Mouse (Mus musculus) hindbrain, embryonic 12.5 days (tissue): Measurements from ENCODE around the gene Syndig1. TPM values are rescaled to one million over a fixed set of nuclear protein-coding genes. Genes with fewer than 3 reads are reported as not detected.
A peak's percentile ranks its signal among the peaks of the same experiment; 100 is the strongest.

Source experiments
- ATAC-seq: fragments of 200-750 bp; cut with Nextera tagmentation; 2 replicates; pipeline ENCODE4 v1.8.0; 2017; ENCODE audit warnings: moderate TSS enrichment; ENCODE audit not compliant: low FRiP score
- H3K27ac ChIP-seq: fragments of 300-500 bp; sonication (generic); 2 replicates; pipeline ENCODE4 v1.5.1; 2016; ENCODE audit warnings: mild to moderate bottlenecking
- H3K27me3 ChIP-seq: fragments of 300-500 bp; sonication (generic); 2 replicates; pipeline ENCODE4 v1.6.1; 2016; ENCODE audit warnings: mild to moderate bottlenecking
- H3K36me3 ChIP-seq: fragments of 300-500 bp; sonication (generic); 2 replicates; pipeline ENCODE4 v1.6.1; 2016; ENCODE audit warnings: mild to moderate bottlenecking
- H3K4me1 ChIP-seq: fragments of 300-500 bp; sonication (generic); 2 replicates; pipeline ENCODE4 v1.6.1; 2016
- H3K4me2 ChIP-seq: fragments of 300-500 bp; sonication (generic); replicated peaks from 2 replicates; pipeline ENCODE4 v1.6.1; 2016; ENCODE audit warnings: mild to moderate bottlenecking
- H3K4me3 ChIP-seq: fragments of 300-500 bp; sonication (generic); 2 replicates; pipeline ENCODE4 v1.5.1; 2016; ENCODE audit warnings: mild to moderate bottlenecking
- H3K9ac ChIP-seq: fragments of 300-500 bp; sonication (generic); 2 replicates; pipeline ENCODE4 v1.6.1; 2016; ENCODE audit warnings: mild to moderate bottlenecking, moderate library complexity
- H3K9me3 ChIP-seq: fragments of 300-500 bp; sonication (generic); replicated peaks from 2 replicates; pipeline ENCODE4 v1.6.1; 2016; ENCODE audit warnings: mild to moderate bottlenecking
- WGBS: fragments of 180-500 bp; shearing (Covaris S2); methylation state at CpG from one replicate; pipeline ENCODE4 v1.1.7; 2016; 5-methylcytosine and 5-hydroxymethylcytosine counted together
- polyA plus RNA-seq: library from polyadenylated mRNA; unstranded; fragments of >200 nt; fragmentation: Nextera tagmentation; extraction: Ambion mirVana; gene quantifications from 2 replicates; pipeline ENCODE4 v1.2.1, GENCODE M21; 2016

The Syndig1 gene
- 13.4 and 16.0 TPM in 2 replicates for polyA plus RNA-seq

DNA sequence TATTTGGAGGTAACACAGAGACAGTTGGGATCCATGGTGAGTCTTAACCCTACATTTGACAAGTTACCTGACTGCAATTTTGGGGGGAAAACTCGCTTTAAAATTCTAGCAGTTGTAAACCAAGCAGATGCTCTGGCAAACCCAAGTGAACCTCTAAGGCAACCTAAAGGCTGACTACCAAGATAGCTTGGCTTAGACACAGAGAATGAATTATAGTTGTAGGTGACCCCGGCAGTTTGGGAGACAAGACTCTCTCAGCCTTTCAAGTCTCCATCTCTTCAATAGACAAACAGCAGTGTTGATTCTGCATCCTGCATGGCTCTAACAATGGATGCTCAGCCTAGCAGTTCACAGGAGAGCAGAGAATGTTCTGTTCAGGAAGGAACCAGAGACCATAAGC is at the start of gene Syndig1:
Gene Syndig1 (plus strand): TSS at position 301 of the 400 bp plus-strand sequence.
- Histone ChIP-seq H3K4me3 (peak within 1 kb of the TSS; percentile 65), H3K27ac (no peak within 1 kb of the TSS), H3K27me3 (peaks cover 43% of the 10 kb centered on the region), H3K9me3 (no peaks in the 10 kb centered on the region), H3K9ac (peak within 1 kb of the TSS; percentile 78; the same call in 1 of the 2 replicates), H3K4me1 (peaks cover 13% of the 10 kb centered on the region), H3K4me2 (peak within 1 kb of the TSS; percentile 98), H3K36me3 (no peaks in the 10 kb centered on the region)
- 80% methylated on average over 2 of the region's 2 CpGs for WGBS
- no peak for ATAC-seq

DNA sequence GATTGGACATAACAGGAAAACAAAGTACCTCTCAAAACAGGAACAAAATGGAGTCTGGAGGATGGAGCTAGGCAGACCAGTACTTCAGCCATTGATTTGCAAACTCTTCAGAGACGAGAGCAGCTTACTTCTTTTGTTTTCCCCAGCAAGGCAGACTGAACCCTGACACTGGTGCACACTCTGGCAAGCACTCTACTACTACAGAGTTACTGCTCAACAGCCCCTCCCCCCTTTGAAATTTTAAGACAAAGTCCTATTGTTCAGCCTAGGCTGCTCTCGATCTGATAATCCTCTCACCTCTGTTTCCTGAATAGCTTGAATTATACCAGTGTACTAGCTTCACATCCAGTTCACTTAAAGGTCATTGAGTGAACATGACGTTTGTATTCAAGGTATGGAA is 30.4 kb upstream of the Syndig1 start:
- ATAC-seq: peak; percentile 71
- 17% methylated on average over 3 of the region's 3 CpGs for WGBS
- no peaks in the 10 kb centered on the region for H3K9me3 ChIP-seq
- no peak overlapping the region for H3K27ac ChIP-seq
- no peaks in the 10 kb centered on the region for H3K27me3 ChIP-seq
- no peak overlapping the region for H3K4me3 ChIP-seq
- no peaks in the 10 kb centered on the region for H3K4me1 ChIP-seq
- H3K4me2 ChIP-seq: no peak overlapping the region
- no peaks in the 10 kb centered on the region for H3K36me3 ChIP-seq
- H3K9ac ChIP-seq: no peak overlapping the region

DNA sequence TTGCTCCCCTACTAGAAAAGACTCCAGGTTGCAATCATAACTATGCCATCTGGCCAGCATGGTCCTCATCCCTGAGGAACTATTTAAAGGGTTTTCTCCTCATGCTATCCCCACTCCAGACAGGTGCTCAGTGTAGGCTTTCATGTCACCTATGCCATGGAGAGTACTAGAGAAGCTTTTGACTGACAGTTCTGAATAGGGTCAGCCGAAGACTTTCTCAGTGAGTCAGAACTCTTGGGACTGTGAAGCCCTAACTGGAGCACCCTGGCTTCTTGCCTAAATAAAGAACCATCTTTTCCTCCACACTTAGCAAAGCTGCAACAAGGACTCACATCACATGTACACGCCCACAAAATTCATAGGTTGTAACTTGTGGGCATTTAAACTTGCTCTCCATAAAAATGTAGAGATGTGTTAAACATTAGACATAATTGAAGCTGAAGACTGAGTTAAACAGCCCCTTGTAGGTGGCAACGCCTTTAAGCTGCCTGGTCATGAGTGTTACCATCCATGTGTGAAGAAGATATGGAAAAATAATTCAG is 24.3 kb upstream of the Syndig1 start:
- Histone ChIP-seq H3K9ac (no peak overlapping the region), H3K27ac (no peak overlapping the region), H3K36me3 (no peaks in the 10 kb centered on the region), H3K4me2 (no peak overlapping the region), H3K4me1 (no peaks in the 10 kb centered on the region), H3K9me3 (no peaks in the 10 kb centered on the region), H3K4me3 (no peak overlapping the region), H3K27me3 (no peaks in the 10 kb centered on the region)
- WGBS: 85% methylated on average over 3 of the region's 3 CpGs
- ATAC-seq: no peak

DNA sequence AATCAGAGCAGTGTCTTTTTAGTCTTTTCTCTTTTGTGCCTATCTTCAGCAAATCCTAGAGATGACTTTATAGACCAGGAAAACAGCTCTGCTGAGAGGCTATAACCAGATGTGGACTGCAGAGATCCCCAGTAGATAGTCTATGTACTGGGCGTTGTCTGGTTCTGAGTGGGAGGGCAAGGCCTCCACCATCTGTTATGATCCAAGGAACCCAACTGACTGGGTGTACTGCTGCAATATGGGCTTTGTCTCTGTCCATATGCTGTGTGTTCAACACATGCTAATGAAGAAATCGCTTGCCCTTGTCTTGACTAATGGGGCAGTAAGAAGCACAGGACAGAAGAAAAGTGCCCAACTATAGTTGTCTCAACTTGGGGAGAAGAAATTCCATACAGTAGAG is 23.8 kb upstream of the Syndig1 start:
- no peak for ATAC-seq
- H3K9me3 ChIP-seq: no peaks in the 10 kb centered on the region
- no peak overlapping the region for H3K9ac ChIP-seq
- WGBS: 81% methylated on average over 2 of the region's 2 CpGs
- no peak overlapping the region for H3K27ac ChIP-seq
- no peaks in the 10 kb centered on the region for H3K36me3 ChIP-seq
- no peak overlapping the region for H3K4me2 ChIP-seq
- no peaks in the 10 kb centered on the region for H3K27me3 ChIP-seq
- no peak overlapping the region for H3K4me3 ChIP-seq
- H3K4me1 ChIP-seq: no peaks in the 10 kb centered on the region

DNA sequence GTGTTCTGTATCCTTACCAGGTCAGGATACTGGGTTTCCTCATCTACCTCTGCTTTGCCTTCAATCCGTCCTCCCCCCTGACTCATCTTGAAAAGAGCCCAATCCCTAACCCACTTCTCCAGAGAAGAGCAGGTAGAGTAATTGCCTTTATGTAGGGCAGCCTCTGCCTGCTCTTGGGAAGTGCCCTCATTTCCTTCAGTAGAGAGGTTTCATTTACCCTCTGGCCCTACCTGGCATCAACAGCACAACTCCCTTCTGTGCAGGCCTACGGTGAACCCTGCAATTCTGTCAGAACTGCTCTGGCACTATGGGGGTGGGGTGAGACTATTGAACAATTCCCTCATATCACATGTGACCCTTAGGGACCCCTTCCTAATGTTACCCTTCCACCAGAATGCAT is 16.1 kb upstream of the Syndig1 start:
- Histone ChIP-seq H3K9me3 (no peaks in the 10 kb centered on the region), H3K27ac (no peak overlapping the region), H3K4me1 (no peaks in the 10 kb centered on the region), H3K4me3 (no peak overlapping the region), H3K27me3 (no peaks in the 10 kb centered on the region), H3K9ac (no peak overlapping the region), H3K36me3 (no peaks in the 10 kb centered on the region), H3K4me2 (no peak overlapping the region)
- WGBS: 74% methylated on average over 2 of the region's 2 CpGs
- ATAC-seq: no peak

DNA sequence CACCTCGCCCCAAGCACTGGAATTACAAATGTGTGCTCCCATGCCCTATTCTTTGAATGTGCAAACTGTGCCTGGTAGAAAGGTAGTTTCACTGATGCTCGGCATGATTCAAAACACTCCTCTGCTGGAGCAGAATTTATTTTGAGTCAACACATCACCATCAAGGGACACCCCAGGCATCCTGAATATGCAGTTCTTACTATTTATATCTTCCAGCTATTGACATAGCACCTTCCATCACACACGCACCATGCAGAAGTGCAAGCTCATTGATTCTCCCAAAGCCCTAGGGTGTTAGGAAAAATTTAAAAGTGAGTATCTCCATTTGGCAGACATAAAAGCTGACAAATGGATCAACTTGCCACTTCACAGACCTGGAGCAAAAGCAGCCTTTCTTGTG is 10.6 kb upstream of the Syndig1 start:
- no peak for ATAC-seq
- H3K9ac ChIP-seq: no peak overlapping the region
- H3K9me3 ChIP-seq: no peaks in the 10 kb centered on the region
- no peaks in the 10 kb centered on the region for H3K4me1 ChIP-seq
- H3K27me3 ChIP-seq: no peaks in the 10 kb centered on the region
- no peak overlapping the region for H3K4me3 ChIP-seq
- no peak overlapping the region for H3K4me2 ChIP-seq
- no peak overlapping the region for H3K27ac ChIP-seq
- no peaks in the 10 kb centered on the region for H3K36me3 ChIP-seq
- WGBS: 72% methylated on average over 3 of the region's 3 CpGs

DNA sequence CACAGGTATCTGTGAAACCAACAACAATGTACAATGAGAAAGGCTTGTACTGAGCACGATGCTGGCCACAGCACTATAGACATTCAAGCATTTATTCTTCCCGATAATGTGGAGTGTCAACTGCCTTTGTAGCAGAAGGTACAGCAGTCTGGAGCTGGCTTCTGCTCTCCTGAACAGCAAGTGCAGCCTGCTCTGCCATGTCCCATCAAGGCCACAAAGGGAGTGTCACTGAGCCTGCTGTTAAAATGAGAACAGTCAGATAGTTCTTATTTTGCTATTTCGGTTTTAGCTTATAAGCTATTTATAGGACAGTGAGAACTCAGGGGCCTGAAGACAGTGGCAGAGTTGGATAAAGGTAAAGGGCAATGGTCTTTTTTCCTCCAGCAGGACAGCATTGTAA is 9.3 kb upstream of the Syndig1 start:
- no peak overlapping the region for H3K4me2 ChIP-seq
- 88% methylated on average over 3 of the region's 3 CpGs for WGBS
- no peaks in the 10 kb centered on the region for H3K27me3 ChIP-seq
- ATAC-seq: no peak
- no peak overlapping the region for H3K27ac ChIP-seq
- no peak overlapping the region for H3K9ac ChIP-seq
- no peaks in the 10 kb centered on the region for H3K9me3 ChIP-seq
- no peak overlapping the region for H3K4me3 ChIP-seq
- no peaks in the 10 kb centered on the region for H3K36me3 ChIP-seq
- no peaks in the 10 kb centered on the region for H3K4me1 ChIP-seq

DNA sequence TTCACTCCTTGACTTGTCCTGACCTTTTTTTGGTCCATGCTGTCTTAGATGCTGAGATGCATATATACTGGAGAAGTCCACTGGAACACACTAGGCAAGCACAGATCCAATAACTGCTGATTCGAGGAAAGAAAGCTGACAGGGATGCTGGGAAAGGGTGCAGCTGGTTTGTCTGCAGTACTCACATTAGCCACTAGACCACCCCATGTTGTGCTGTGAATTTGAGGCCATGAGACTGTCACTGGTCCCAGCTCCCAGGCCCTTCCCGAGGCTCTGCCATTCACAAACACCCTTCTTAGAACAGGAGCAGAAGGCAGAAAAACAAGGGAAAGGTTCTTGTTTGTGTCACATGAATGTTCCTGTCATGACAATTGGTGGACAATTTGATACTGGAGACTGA is 8.8 kb upstream of the Syndig1 start:
- Histone ChIP-seq H3K4me2 (no peak overlapping the region), H3K4me1 (no peaks in the 10 kb centered on the region), H3K36me3 (no peaks in the 10 kb centered on the region), H3K9ac (no peak overlapping the region), H3K9me3 (no peaks in the 10 kb centered on the region), H3K4me3 (no peak overlapping the region), H3K27me3 (no peaks in the 10 kb centered on the region), H3K27ac (no peak overlapping the region)
- no peak for ATAC-seq
- 30% methylated on average over 2 of the region's 2 CpGs for WGBS

DNA sequence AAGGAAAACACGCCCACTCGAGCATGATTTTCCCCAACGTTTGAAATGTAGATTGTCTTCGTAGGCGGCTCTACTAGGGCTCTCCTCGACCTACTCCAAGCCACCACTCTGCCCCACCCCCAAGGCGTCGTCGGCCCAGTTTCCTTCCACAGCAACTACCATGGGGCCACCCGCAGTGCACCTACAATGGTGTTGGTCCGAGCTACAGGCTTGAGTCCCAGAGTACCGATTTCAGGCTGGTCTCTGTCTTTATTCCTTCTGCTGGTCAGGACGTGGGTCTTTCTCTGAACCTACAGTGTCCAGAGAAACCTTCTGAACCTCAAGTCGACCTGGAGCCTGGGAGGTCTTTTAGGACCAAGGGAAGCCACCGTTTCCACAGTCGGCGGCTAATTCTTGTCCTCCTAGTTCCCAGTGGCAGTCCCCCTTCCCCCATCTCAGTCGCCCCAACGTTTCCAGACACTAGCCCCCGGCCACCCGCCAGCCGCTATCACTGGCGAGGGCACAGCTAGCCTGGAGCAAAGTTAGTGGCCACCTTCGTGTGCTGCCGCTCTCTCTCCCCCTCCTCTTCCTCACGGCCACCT is 1.0 kb downstream of the Syndig1 start:
- H3K4me1 ChIP-seq: peaks cover 13% of the 10 kb centered on the region
- H3K9me3 ChIP-seq: no peaks in the 10 kb centered on the region
- WGBS: 2% methylated on average over 25 of the region's 26 CpGs
- no peak overlapping the region for H3K27ac ChIP-seq
- ATAC-seq: peak; percentile 31
- H3K4me3 ChIP-seq: peak overlapping the region; percentile 65
- peak overlapping the region; percentile 98 for H3K4me2 ChIP-seq
- H3K9ac ChIP-seq: peak overlapping the region; percentile 78
- peaks cover 43% of the 10 kb centered on the region for H3K27me3 ChIP-seq
- H3K36me3 ChIP-seq: no peaks in the 10 kb centered on the region

DNA sequence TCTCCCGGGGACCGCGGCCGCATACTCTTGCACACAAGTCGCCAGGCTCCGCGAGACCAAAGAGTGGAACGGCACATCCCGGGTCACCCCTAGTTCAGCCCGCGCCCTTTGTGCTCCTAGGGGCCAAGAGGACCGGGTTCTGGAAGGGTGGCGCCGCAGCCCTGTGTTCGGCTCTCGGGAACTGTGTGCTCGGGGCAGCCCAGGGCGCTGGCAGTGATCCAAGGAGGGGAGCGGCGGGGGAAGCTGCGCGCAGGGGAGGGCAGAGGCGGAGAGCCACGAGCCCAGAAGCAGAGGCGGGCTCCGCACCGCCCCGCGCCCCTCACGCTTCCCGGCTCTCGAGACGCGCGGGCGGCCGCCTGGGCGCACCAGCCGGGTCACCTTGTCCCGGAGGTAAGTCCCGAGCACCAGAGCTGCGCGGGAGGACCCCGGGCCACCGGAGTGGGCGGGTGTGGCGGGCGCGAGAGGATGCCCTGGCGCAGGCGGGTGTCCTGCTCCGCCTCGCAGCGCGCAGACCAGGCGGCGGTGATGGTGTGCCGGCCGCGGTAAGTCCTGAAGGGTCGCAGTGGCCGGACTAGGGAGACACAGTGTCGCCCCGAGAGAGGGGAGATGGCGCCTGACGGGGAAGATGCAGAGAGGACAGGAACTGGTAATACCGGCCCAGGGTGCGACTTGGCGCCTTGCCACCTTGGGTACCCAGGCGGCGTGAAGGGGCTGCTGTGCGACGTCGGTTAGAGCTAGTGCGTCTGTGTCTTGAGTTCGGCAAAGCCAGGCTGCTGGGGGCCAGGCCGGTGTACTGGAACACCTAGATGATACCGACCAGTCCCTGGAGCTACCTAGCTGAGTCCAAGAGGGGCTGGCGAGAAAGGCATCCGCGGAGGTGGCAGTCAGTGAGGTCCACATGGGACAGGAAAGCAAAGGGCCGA is 1.8 kb downstream of the Syndig1 start, which contains the start of gene C530025M09Rik:
Gene C530025M09Rik (minus strand): TSS at position 678 of the 923 bp plus-strand sequence.
- Histone ChIP-seq H3K27me3 (peaks cover 43% of the 10 kb centered on the region), H3K27ac (no peak within 1 kb of the TSS), H3K9me3 (no peaks in the 10 kb centered on the region), H3K4me3 (peak within 1 kb of the TSS; percentile 65), H3K4me2 (peak within 1 kb of the TSS; percentile 98), H3K9ac (peak within 1 kb of the TSS; percentile 78), H3K4me1 (peaks cover 13% of the 10 kb centered on the region), H3K36me3 (no peaks in the 10 kb centered on the region)
- WGBS: under 1% methylated on average over 77 of the region's 82 CpGs
- ATAC-seq: peak; percentile 93

DNA sequence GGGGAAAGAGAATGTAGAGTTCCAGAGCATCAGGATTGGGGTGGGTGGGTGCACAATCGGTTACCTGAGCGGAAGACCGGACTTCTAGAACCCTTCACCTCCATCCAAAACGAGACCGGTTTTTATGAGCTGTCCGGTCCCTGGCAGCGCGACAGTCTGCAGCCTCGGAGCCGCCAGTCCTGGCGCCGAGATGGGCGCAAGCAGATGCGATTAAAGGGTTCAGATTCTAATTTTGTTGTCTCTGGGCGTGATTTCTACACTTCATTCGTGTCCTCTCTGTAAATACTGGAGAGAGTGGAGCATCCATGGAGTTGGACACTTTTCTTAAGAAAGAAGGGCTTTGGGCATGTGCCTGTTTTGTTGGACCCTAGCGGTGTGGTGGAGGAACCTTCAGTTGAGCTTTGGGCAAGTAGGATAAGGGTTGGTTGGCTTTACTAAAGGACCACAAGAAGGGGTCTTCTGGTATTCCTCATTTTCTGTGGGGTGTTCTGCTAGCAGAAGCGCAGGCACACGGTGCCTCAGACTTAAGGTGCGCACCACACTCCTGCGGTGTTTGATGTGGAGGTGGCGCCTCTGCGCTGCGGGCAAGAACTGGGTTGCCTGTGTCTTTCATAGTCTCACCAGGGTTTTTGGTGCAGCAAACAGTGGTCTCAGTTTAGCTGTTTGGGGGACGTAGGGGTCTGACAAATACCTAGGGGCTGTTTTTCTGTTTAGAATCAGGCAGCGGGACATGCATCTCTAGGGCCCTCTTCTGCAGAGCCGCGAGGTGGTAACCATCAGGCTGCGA is 2.6 kb downstream of the Syndig1 start:
- Histone ChIP-seq H3K4me1 (peaks cover 13% of the 10 kb centered on the region), H3K27ac (no peak overlapping the region), H3K4me2 (peak overlapping the region; percentile 98), H3K27me3 (peaks cover 43% of the 10 kb centered on the region), H3K36me3 (no peaks in the 10 kb centered on the region), H3K9me3 (no peaks in the 10 kb centered on the region), H3K9ac (peak overlapping the region; percentile 78; the same call in 1 of the 2 replicates), H3K4me3 (peak overlapping the region; percentile 65)
- peak; percentile 9; the same call in 1 of the 2 replicates for ATAC-seq
- WGBS: 2% methylated on average over 29 of the region's 29 CpGs

DNA sequence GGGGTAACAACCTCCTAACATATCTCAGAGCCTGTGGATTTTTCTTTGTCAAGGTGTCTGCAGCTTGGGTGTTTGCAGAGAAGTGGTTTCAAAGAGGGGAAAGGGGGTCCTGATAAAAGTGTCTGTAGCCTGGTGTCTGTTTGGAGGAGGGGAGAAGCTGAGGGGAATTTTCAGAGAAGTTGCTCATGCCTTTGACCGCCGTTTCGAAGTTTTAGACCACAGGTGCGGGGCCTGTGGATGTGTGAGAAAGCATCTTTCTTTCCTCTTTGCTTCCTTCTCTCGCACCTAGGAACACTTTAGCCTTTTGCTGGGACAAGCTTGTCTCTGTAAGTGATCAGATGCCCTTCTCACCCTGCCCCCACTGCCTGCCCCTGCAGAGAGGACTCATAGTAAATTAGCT is 3.3 kb downstream of the Syndig1 start:
- no peak for ATAC-seq
- Histone ChIP-seq H3K4me2 (peak overlapping the region; percentile 98), H3K27me3 (peaks cover 43% of the 10 kb centered on the region), H3K27ac (no peak overlapping the region), H3K9ac (0 out of 2 replicates have a peak overlapping the region, but pooled peaks have one; percentile 39), H3K4me3 (peak overlapping the region; percentile 65), H3K4me1 (peaks cover 13% of the 10 kb centered on the region), H3K36me3 (no peaks in the 10 kb centered on the region), H3K9me3 (no peaks in the 10 kb centered on the region)
- 7% methylated on average over 5 of the region's 5 CpGs for WGBS
